Mouse (Mus musculus): ENCODE measurements at regions not wholly inside any gene's neighbourhood (a gene's known extent, or its start where the extent isn't known, plus 50 kb on each side); places are given as distances from the start of the nearest gene placed in this dataset.
A peak's percentile ranks its signal among the peaks of the same experiment; 100 is the strongest.

DNA sequence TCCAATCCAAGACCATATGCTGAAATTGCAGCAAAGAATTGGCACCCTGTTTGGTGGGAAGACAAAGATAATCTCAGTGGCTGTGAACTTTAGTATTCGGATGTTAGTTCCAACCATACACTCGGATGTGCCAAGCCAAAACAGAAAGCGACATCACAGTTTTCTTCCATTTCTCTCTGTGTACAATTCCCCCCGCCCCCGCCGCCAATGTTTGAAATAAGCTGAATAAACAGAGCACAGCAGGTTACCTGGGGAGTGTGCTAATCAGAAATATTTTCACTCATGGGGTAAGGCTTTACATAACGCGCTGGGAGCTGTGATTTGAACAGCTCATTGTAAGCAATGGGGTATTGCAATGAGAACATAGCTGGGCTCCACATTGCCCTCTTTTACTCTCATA is 72.5 kb upstream of the Trpm3 start:
- DNase-seq: no peak

DNA sequence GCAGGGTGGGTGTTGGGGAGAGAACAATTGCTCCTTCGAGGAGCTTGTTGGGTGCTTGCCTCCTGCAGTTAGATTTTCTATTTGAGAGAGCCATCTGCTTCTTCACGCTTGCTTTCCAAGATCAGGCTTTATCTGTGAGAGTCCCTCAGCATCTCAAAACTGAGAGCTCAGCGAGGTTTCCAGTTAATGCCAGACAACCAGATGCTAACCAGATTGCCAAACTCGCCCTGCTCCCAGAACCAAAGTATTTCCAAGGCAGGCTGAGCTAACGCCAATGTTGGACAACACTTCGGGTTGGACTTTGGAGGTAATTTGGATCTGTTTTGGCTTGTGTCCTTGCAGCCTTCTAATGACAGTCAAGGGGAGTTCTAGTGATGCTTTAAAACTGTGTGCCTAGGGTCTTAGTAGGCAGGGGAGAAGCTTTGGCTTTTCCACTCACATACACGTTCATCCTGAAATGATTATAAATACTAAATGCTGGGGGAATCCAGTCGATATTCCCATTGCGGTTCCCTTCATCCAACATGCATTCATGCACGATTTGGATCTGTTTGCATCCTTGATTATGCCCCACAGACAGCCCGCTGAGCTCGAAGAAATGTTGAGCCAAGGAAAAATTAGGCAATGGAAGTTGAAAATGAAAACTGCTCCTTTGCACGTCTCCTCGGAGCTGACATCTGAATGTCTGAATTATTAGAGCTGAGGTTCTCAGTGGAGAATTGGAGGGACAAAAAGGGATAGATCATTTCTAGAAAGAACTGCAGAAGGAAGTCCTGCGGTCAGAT is 68.4 kb upstream of the Trpm3 start:
- DNase-seq: no peak

DNA sequence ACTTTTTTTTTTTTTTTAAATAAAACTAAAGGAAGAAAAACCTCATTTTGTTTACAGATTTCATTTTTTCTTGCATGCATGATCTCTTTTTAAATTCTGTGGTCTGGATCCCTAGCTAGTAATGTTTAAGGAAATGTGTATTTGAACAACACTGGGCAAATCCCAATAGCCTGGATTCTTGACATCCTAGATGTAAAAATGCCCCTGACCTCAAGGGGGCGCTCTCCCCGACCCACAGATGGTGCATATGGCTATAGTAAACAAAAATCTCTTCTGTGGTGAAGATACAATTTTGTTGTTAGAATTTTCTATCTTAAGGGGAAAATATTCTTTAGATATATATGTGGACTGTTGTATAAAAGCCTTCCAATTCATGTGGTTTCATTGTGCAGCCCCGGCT is 67.1 kb upstream of the Trpm3 start:
- DNase-seq: no peak

DNA sequence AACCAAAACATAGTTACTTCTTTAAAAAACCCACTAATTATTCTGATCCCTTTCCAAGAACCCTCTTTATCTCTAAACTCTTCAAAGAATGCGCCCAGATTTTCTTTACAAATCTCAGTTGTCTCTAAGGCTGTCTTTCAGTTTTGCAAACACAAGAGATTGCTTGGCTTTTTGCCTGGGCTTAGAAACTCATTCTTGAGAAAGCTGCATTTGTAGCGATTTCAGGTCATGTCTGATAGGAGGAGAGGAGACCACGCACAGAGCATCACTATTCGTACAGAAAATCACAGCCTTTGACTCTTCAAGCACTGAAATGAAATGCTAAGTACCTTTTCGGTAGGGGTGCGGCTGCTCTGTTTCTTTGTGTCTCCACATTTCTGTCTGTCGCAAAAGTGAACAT is 64.8 kb upstream of the Trpm3 start:
- DNase-seq: peak; percentile 14

DNA sequence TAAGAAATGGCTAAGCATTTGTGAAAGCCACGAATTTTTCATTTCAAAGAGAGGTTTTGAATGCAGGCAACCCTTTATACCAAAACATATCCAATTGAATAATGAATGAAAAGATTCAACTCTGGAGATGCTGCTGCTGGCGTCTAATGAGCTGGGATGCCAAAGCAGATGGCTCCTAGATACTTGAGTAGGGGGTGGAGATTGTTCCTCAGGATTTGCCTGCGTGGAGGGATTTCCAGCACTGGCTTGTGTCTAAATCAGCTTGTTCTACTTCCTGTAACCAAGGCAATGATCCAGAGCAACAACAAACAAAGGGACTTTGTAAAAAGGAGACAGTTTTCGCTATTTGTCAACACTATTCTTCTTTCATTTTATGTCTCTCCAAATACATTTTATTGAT is 57.4 kb upstream of the Trpm3 start:
- no peak for DNase-seq
